Mouse (Mus musculus) hindbrain, embryonic 16.5 days (tissue): ENCODE results near the gene Arcn1. TPM values are rescaled to one million over a fixed set of nuclear protein-coding genes. Genes with fewer than 3 reads are reported as not detected.

ENCODE experiments used
- ATAC-seq: fragments of 200-750 bp; cut with Nextera tagmentation; 2 replicates; pipeline ENCODE4 v1.8.0; 2017; ENCODE audit warnings: moderate TSS enrichment, moderate library complexity
- H3K27ac ChIP-seq: fragments of 300-500 bp; sonication (generic); 2 replicates; pipeline ENCODE4 v1.5.1; 2014; ENCODE audit warnings: low read depth, mild to moderate bottlenecking, control low read depth, low read length, moderate library complexity
- H3K27me3 ChIP-seq: fragments of 300-500 bp; sonication (generic); replicated peaks from 2 replicates; pipeline ENCODE4 v1.6.1; 2014; ENCODE audit warnings: low read length; ENCODE audit not compliant: control insufficient read depth, insufficient read depth
- H3K36me3 ChIP-seq: fragments of 300-500 bp; sonication (generic); 2 replicates; pipeline ENCODE4 v1.6.1; 2014; ENCODE audit warnings: mild to moderate bottlenecking, low read length, moderate library complexity, mixed read lengths; ENCODE audit not compliant: control insufficient read depth, insufficient read depth
- H3K4me1 ChIP-seq: fragments of 300-500 bp; sonication (generic); 2 replicates; pipeline ENCODE4 v1.6.1; 2014; ENCODE audit warnings: low read depth, low read length; ENCODE audit not compliant: control insufficient read depth, insufficient read depth
- H3K4me2 ChIP-seq: fragments of 300-500 bp; sonication (generic); 2 replicates; pipeline ENCODE4 v1.6.1; 2014; ENCODE audit warnings: mild to moderate bottlenecking, low read length, control low read depth, moderate library complexity
- H3K4me3 ChIP-seq: fragments of 300-500 bp; sonication (generic); 2 replicates; pipeline ENCODE4 v1.5.1; 2014; ENCODE audit warnings: mild to moderate bottlenecking, low read length, control low read depth, moderate library complexity
- H3K9ac ChIP-seq: fragments of 300-500 bp; sonication (generic); 2 replicates; pipeline ENCODE4 v1.6.1; 2014; ENCODE audit warnings: low read depth, mild to moderate bottlenecking, control low read depth, low read length, moderate library complexity
- H3K9me3 ChIP-seq: fragments of 300-500 bp; sonication (generic); 2 replicates; pipeline ENCODE4 v1.6.1; 2014; ENCODE audit warnings: mild to moderate bottlenecking, low read length, moderate library complexity; ENCODE audit not compliant: control insufficient read depth
- WGBS: fragments of 180-500 bp; shearing (Covaris S2); extraction: QIAGEN DNeasy Blood & Tissue Kit; methylation state at CpG from one replicate; pipeline ENCODE4 v1.1.7; 2014; 5-methylcytosine and 5-hydroxymethylcytosine counted together
- polyA plus RNA-seq: library from polyadenylated mRNA; unstranded; fragments of >200 nt; fragmentation: Nextera tagmentation; extraction: Ambion mirVana; gene quantifications from 2 replicates; pipeline ENCODE4 v1.2.1, GENCODE M21; 2015

Arcn1 gene
- polyA plus RNA-seq, 1 experiment from 2014 or later: 130 TPM

- no peaks in the 10 kb centered on the region for H3K27me3 ChIP-seq
- WGBS: 6% methylated on average over 23 of the region's 24 CpGs
- 0 out of 2 replicates have a peak overlapping the region, but pooled peaks have one; percentile 12 for H3K27ac ChIP-seq
- H3K4me3 ChIP-seq: peak overlapping the region; percentile 33
- peak overlapping the region; percentile 51 for H3K9ac ChIP-seq
- peaks cover 28% of the 10 kb centered on the region for H3K36me3 ChIP-seq
- H3K4me2 ChIP-seq: peak overlapping the region; percentile 51
- H3K9me3 ChIP-seq: no peaks in the 10 kb centered on the region
- peaks cover 16% of the 10 kb centered on the region for H3K4me1 ChIP-seq
- ATAC-seq: peak; percentile 57
Observed at GRCm38 (mm10) chr9:44708429-44708765, 59.2 kb downstream of the Arcn1 start.

- H3K4me1 ChIP-seq: peaks cover 16% of the 10 kb centered on the region
- H3K9ac ChIP-seq: peak overlapping the region; percentile 51
- H3K36me3 ChIP-seq: peaks cover 28% of the 10 kb centered on the region
- no peak overlapping the region for H3K27ac ChIP-seq
- 25% methylated on average over 28 of the region's 28 CpGs for WGBS
- no peaks in the 10 kb centered on the region for H3K9me3 ChIP-seq
- peak overlapping the region; percentile 33 for H3K4me3 ChIP-seq
- ATAC-seq: no peak
- H3K4me2 ChIP-seq: peak overlapping the region; percentile 51
- no peaks in the 10 kb centered on the region for H3K27me3 ChIP-seq
Observed at GRCm38 (mm10) chr9:44707749-44708428, 59.8 kb downstream of the Arcn1 start.

GRCm38 (mm10) chr9:44699730-44700129, 67.9 kb downstream of the Arcn1 start:
- H3K27me3 ChIP-seq: no peaks in the 10 kb centered on the region
- H3K4me3 ChIP-seq: no peak overlapping the region
- H3K4me1 ChIP-seq: no peaks in the 10 kb centered on the region
- H3K27ac ChIP-seq: no peak overlapping the region
- no peak overlapping the region for H3K4me2 ChIP-seq
- H3K9ac ChIP-seq: no peak overlapping the region
- no peak for ATAC-seq
- 85% methylated on average over 5 of the region's 5 CpGs for WGBS
- H3K9me3 ChIP-seq: no peaks in the 10 kb centered on the region
- peaks cover 50% of the 10 kb centered on the region for H3K36me3 ChIP-seq

GRCm38 (mm10) chr9:44699196-44699595, 68.4 kb downstream of the Arcn1 start:
- Histone ChIP-seq H3K4me3 (no peak overlapping the region), H3K4me2 (no peak overlapping the region), H3K27ac (no peak overlapping the region), H3K4me1 (no peaks in the 10 kb centered on the region), H3K9me3 (no peaks in the 10 kb centered on the region), H3K27me3 (no peaks in the 10 kb centered on the region), H3K9ac (no peak overlapping the region), H3K36me3 (peaks cover 48% of the 10 kb centered on the region)
- 92% methylated on average over 10 of the region's 10 CpGs for WGBS
- no peak for ATAC-seq

GRCm38 (mm10) chr9:44697866-44698265, 69.8 kb downstream of the Arcn1 start:
- Histone ChIP-seq H3K4me2 (no peak overlapping the region), H3K36me3 (peaks cover 49% of the 10 kb centered on the region)
- 92% methylated on average over 16 of the region's 16 CpGs for WGBS

GRCm38 (mm10) chr9:44693071-44693470, 74.6 kb downstream of the Arcn1 start:
- Histone ChIP-seq H3K9ac (no peak overlapping the region), H3K9me3 (no peaks in the 10 kb centered on the region), H3K4me2 (no peak overlapping the region), H3K27me3 (no peaks in the 10 kb centered on the region), H3K27ac (no peak overlapping the region), H3K4me1 (no peaks in the 10 kb centered on the region; the same call in 1 of the 2 replicates), H3K4me3 (no peak overlapping the region), H3K36me3 (peaks cover 40% of the 10 kb centered on the region)
- 71% methylated on average over 11 of the region's 11 CpGs for WGBS
- ATAC-seq: no peak

More at GRCm38 (mm10) chr9:44697866-44698265, 69.8 kb downstream of the Arcn1 start:
- Histone ChIP-seq H3K9me3 (no peaks in the 10 kb centered on the region), H3K27me3 (no peaks in the 10 kb centered on the region), H3K4me3 (no peak overlapping the region), H3K27ac (no peak overlapping the region), H3K9ac (no peak overlapping the region), H3K4me1 (no peaks in the 10 kb centered on the region)
- no peak for ATAC-seq

GRCm38 (mm10) chr9:44691671-44692520, 75.7 kb downstream of the Arcn1 start:
- Histone ChIP-seq H3K27ac (peak overlapping the region; percentile 59), H3K27me3 (no peaks in the 10 kb centered on the region), H3K36me3 (peaks cover 33% of the 10 kb centered on the region), H3K4me3 (no peak overlapping the region), H3K4me2 (no peak overlapping the region), H3K9me3 (no peaks in the 10 kb centered on the region), H3K4me1 (peaks cover 5% of the 10 kb centered on the region), H3K9ac (no peak overlapping the region)
- 72% methylated on average over 21 of the region's 21 CpGs for WGBS
- ATAC-seq: 0 out of 2 replicates have a peak, but pooled peaks have one; percentile 41
